Mouse (Mus musculus): ENCODE results near the gene Creld1.

- TF ChIP-seq CTCF (IDR thresholded peaks at IDR 0.05; ENCODE audit: control insufficient read depth, insufficient read depth, insufficient replicate concordance, low read depth, low read length) (no peak), POLR2A (IDR thresholded peaks at IDR 0.05; ENCODE audit: control insufficient read depth, low read depth, low read length) (no peak)
Observed at GRCm38 (mm10) chr6:113472061-113472460, 11.0 kb upstream of the Creld1 start.

All from testis, adult 2 months (tissue).